Mouse (Mus musculus): ENCODE data around the gene A4gnt.

A4gnt gene

DNA sequence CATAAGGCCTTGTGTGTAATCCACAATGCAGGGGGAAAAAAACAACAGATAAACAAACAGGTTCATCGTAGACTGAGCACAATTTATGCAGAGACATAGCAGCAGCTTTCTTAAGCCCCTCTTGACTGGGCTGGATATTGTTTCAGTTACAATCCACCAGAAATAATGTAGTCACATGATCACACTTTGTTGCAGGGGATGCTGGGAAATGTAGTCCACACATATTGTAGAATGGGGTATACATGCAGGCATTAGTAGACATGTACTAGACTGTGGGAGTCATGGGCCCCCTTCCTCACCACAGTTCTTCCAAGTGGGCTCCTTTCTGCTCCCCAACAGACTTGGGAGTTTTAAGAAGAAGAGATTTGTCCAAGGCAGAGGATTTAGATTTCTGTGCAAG, 24.5 kb downstream of the A4gnt start:
- DNase-seq (ENCODE audit: low read depth), result no peak

DNA sequence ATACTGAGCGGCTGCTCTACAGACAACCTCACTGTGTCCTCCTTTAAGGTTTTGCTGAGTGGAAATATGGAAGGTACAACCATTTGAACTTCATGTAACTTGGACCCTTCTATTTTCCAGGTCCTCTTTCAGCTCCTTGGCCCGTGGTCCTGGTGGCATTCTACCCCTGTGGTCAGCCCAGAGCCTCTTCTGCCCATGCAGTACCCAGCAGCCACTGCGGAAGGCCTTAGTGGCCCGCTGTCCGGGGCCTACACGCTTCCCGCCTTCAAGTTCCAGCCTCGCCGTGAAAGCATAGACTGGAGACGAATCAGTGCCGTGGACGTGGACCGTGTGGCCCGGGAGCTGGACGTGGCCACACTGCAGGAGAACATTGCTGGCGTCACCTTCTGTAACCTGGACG, 24.9 kb downstream of the A4gnt start:
- DNase-seq (ENCODE audit: low read depth), result no peak

DNA sequence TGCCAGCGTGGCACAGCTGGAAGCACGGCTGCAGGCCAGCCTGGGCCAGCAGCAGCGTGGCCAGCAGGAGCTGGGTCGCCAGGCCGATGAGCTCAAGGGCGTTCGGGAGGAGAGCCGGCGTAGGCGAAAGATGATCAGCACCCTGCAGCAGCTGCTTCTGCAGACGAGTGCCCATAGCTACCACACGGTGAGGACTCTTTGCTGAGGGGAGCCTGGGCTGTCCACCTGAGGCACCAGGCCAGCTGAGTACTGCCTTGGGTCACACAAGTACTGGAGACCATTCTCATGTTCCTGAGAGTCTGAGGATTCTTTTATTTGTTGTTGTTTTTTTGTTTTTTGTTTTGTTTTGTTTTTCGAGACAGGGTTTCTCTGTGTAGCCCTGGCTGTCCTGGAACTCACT, 25.4 kb downstream of the A4gnt start:
- no peak for DNase-seq (ENCODE audit: low read depth)

DNA sequence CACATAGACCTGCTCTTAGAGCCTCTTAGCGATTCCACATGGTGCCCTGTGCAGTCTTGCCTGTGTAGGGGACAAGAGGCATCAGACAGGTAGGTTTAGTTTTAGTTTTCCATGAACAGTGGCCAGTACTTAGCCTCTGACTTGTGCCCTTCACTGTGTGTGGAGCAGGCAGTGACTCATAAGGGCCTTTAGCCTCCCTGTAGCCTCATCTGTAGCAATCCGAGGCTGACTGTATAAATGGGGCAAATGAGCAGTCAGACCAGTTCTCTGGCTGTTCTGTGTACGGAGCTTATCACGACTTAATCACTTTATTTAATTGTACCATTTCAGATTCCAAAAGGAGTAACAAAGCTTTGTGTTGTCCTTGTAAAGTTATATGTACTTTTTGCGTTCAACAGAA, 27.7 kb downstream of the A4gnt start:
- DNase-seq (ENCODE audit: low read depth), result no peak

DNA sequence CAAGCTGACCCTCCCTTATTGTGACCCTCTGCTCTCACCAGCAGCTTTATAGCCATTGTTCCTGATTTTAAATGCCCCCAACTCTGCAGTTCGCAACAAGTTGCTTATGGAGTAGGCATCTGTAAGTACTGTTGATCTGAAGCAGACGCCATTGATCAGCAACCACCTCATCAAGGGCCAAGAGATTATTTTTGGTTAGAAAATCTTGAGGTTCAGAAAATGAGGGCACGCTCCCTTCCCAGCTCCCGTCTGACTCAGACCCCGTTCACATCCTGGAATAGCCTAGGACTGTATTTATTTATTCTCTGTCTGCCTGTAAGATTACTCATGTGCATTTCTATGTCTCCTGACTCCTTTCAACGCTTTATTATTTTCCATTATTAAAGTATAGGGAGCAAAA, 33.1 kb downstream of the A4gnt start:
- no peak for DNase-seq (ENCODE audit: low read depth)

DNA sequence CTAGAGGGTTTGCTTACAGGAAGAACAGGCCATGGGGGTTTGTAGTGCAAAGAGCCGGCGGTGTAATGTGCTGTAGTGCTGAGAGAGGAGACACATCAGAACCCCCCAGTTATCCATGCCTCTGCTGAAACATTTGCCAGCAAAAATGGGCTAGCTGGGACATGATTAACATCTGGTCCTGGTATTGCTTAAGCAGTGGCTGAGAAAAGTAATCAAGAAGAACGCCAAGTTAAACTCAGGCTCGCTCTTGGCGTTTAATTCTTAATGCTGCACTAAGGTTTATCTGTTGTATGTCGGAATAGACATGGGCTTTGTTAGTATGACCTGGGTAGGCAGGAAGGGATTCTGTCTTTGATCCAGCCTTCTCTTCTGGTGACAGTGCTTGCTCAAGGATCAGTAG, 33.8 kb downstream of the A4gnt start:
- DNase-seq (ENCODE audit: low read depth), result no peak

DNA sequence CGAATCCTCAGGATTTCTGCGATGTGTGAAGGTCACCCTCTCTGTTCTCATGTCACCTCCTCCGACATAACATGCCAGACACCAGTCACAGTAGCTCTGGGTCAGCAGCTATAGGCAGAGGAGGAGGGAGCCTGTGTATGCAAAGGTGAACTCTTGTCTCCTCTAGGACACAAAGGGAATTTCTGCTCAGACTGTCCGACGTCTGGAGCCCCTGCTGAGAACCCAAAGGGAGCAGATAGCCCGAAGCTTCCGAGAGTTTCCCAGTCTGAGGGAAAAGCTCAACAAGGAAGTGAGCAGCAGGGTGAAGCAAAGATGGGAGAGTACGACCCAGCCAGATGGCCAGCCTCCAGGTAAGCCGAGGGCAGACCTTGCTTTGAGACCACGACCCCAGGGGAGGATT, 48.5 kb downstream of the A4gnt start:
- DNase-seq (ENCODE audit: low read depth), result no peak

DNA sequence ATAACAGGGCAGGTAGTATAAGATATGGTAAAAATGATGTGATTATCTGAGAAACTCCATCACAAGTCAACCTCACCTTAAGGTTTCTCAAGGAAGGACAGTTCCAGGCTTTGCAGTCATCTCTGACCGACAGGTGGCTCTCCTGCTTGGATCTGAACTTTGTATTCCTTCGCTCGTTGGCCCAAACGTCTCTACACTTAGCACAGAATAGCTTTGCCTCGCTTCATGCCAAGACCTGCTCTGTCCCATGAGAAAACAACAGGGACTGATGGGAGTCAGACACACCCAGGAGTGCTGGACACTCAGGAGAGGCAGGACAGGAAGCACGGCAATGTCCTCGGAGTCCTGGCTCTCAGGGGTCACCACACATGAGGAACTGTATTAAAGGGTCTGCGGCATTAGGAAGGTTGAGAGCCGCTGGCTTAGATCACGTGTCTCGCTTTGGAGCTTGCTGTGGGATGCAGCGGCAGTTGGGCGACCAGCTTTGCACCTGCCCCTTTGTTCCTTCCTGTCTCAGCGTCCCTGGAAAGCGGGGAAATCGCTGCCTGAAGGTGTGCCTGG, 49.4 kb downstream of the A4gnt start:
- DNase-seq (ENCODE audit: low read depth), result no peak

DNA sequence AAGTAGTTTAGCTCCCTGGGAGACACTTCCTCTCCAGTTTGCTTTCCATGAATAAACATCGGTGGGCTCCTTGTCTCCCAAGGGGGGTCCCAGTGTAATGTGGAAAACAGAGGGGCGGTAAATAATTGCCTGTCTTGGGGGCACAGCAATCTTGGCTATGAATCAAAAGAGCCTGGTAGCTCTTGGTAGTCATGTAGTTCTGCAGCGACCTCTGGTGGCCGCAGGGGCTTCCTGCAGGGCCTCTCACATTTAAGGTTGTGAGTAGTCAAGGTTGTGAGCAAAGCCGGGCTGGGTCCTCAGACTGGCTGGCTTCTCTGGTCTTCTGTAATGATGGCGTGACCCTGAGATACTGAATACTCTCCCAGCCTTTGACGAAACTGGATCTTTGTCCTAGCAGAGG, 50.1 kb downstream of the A4gnt start:
- peak; percentile 65 for DNase-seq (ENCODE audit: low read depth)

DNA sequence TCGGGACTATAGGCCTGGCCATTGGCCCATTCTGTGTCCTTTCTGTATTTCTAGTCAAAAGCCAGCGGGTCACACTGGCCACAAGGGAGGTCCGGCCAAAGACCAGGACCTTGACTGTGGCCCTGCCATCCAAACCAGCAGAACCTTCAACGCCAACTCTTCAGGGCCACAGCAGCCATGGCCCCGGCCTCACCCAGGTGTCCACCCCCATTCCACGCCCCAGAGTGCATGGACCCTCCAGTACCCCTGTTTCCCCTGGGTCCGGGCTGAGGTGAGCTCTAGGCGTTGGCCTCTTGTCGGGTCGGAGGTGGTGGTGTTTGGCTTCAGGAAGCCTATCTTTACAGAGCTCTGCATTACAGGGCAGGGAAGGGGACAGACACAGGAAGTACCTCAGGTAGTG, 50.6 kb downstream of the A4gnt start:
- no peak for DNase-seq (ENCODE audit: low read depth)

DNA sequence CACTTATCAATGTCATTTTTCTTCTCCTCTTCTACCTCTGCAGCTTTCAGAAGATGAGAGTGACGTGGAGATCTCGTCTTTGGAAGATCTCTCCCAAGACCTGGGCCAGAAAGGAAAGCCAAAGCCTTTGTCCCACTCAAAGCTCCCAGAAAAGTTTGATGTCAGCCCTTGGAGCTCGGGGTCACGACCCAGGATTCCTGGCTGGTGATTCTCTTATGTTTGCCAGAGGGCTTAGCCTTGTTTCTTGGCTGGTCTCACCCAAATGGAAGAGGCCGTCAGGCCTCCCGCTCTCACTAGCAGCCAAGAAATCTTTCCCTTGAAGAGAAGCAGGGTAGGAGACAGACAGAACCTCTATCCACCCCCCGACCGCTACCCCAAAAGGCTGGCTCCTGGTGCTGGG, 55.3 kb downstream of the A4gnt start:
- no peak for DNase-seq (ENCODE audit: low read depth)

DNA sequence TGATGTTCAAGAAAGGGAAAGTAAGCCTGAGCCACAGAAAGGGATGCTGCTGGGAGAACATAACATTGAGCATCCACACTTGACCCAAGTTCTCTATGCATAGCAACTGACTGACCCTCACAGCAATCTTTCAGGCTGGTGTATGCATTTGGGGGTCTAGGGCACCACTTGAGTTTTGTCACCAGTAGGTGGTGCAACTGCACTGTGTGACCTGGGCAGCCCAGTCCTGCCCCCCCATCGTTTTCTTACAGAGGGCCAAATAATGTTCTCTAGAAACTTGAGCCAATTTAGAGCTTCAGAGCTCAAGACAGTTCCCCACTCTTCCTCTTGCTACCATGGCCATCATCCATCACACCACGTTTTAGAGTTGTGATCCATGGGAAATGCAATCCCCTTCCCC, 59.3 kb downstream of the A4gnt start:
- no peak for DNase-seq (ENCODE audit: low read depth)

Measured in induced T-regulatory cell, adult 2 months (primary cell).